Mouse (Mus musculus): Measurements from ENCODE around the gene H2afy2.

- no peak for TF ChIP-seq CTCF (IDR thresholded peaks at IDR 0.05; ENCODE audit: low read depth)
- no peak for TF ChIP-seq EP300 (IDR thresholded peaks at IDR 0.05; ENCODE audit: low read depth)
These were observed 9.1 kb upstream of the H2afy2 start for GRCm38 (mm10) chr10:61793015-61793414.
